Mouse (Mus musculus) cortical plate, adult 2 months (tissue): ENCODE results near the gene Ap1s3.

Experiments used
- CTCF ChIP-seq: fragments of 200-500 bp; IDR thresholded peaks from 2 replicates; pipeline ENCODE4 v1.5.1; 2011; ENCODE audit warnings: mild to moderate bottlenecking, control low read depth, low read length; ENCODE audit not compliant: insufficient read depth; ENCODE audit errors: extremely low read depth
- POLR2A ChIP-seq: fragments of 200-500 bp; IDR thresholded peaks from 2 replicates; pipeline ENCODE4 v1.6.1; 2011; ENCODE audit warnings: mild to moderate bottlenecking, low read length, control low read depth; ENCODE audit not compliant: insufficient read depth; ENCODE audit errors: extremely low read depth

- TF ChIP-seq CTCF (no peak), POLR2A (no peak)
These were observed 79.0 kb downstream of the Ap1s3 start for GRCm38 (mm10) chr1:79592721-79593277.
